Mouse (Mus musculus) macrophage (primary cell): Measurements from ENCODE around the gene Grik1. TPM values are rescaled to one million over a fixed set of nuclear protein-coding genes. Genes with fewer than 3 reads are reported as not detected.

Source experiments
- H3K27ac ChIP-seq: fragments of 350-480 bp; formaldehyde crosslinking; 2 replicates; pipeline ENCODE4 v1.9.0; 2021
- H3K36me3 ChIP-seq: fragments of 350-480 bp; formaldehyde crosslinking; 2 replicates; pipeline ENCODE4 v1.9.0; 2021; ENCODE audit errors: inconsistent target
- H3K4me3 ChIP-seq: fragments of 350-480 bp; formaldehyde crosslinking; 2 replicates; pipeline ENCODE4 v1.9.0; 2021; ENCODE audit errors: inconsistent target
- H3K79me2 ChIP-seq: fragments of 350-480 bp; formaldehyde crosslinking; 2 replicates; pipeline ENCODE4 v1.9.0; 2021; ENCODE audit errors: inconsistent target
- WGBS: methylation state at CpG from one replicate; pipeline ENCODE4 v1.1.7; 2026; ENCODE audit warnings: inconsistent platforms; ENCODE audit not compliant: missing documents; 5-methylcytosine and 5-hydroxymethylcytosine counted together
- polyA plus RNA-seq: library from polyadenylated mRNA; stranded (reverse); fragments of 250-400 nt; gene quantifications from 3 replicates; pipeline ENCODE4 v1.2.4, GENCODE M21; 2018; ENCODE audit warnings: inconsistent platforms

Gene Grik1
- polyA plus RNA-seq, 1 experiment from 2014 or later: not detected

- H3K79me2 ChIP-seq: no peaks in the 10 kb centered on the region
- H3K36me3 ChIP-seq: no peaks in the 10 kb centered on the region
- 3% methylated on average over 5 of the region's 5 CpGs for WGBS
- no peak overlapping the region for H3K4me3 ChIP-seq
- no peak overlapping the region for H3K27ac ChIP-seq
These were observed 85.7 kb downstream of the Grik1 start for GRCm38 (mm10) chr16:88204400-88204799.

- H3K36me3 ChIP-seq: no peaks in the 10 kb centered on the region
- H3K27ac ChIP-seq: no peak overlapping the region
- no peaks in the 10 kb centered on the region for H3K79me2 ChIP-seq
- no peak overlapping the region for H3K4me3 ChIP-seq
- WGBS: 90% methylated on average over 6 of the region's 6 CpGs
These were observed 86.1 kb downstream of the Grik1 start for GRCm38 (mm10) chr16:88203985-88204384.

- Histone ChIP-seq H3K79me2 (no peaks in the 10 kb centered on the region), H3K27ac (no peak overlapping the region), H3K36me3 (no peaks in the 10 kb centered on the region), H3K4me3 (no peak overlapping the region)
- 85% methylated on average over 6 of the region's 6 CpGs for WGBS
These were observed 102.5 kb downstream of the Grik1 start for GRCm38 (mm10) chr16:88187433-88188037.

GRCm38 (mm10) chr16:88178813-88179212, 111.3 kb downstream of the Grik1 start:
- Histone ChIP-seq H3K79me2 (no peaks in the 10 kb centered on the region), H3K27ac (no peak overlapping the region), H3K4me3 (no peak overlapping the region), H3K36me3 (no peaks in the 10 kb centered on the region)
- WGBS: 81% methylated on average over 6 of the region's 6 CpGs

- no peaks in the 10 kb centered on the region for H3K79me2 ChIP-seq
- no peak overlapping the region for H3K4me3 ChIP-seq
- 88% methylated on average over 3 of the region's 3 CpGs for WGBS
- H3K27ac ChIP-seq: no peak overlapping the region
- H3K36me3 ChIP-seq: no peaks in the 10 kb centered on the region
These were observed 112.7 kb downstream of the Grik1 start for GRCm38 (mm10) chr16:88177364-88177763.

- Histone ChIP-seq H3K36me3 (no peaks in the 10 kb centered on the region), H3K4me3 (no peak overlapping the region), H3K79me2 (no peaks in the 10 kb centered on the region), H3K27ac (no peak overlapping the region)
- WGBS: 92% methylated on average over 9 of the region's 9 CpGs
These were observed 115.9 kb downstream of the Grik1 start for GRCm38 (mm10) chr16:88174083-88174721.

GRCm38 (mm10) chr16:88166547-88166946, 123.5 kb downstream of the Grik1 start:
- Histone ChIP-seq H3K4me3 (no peak overlapping the region), H3K36me3 (no peaks in the 10 kb centered on the region), H3K27ac (no peak overlapping the region), H3K79me2 (no peaks in the 10 kb centered on the region)

- Histone ChIP-seq H3K4me3 (no peak overlapping the region), H3K79me2 (no peaks in the 10 kb centered on the region), H3K36me3 (no peaks in the 10 kb centered on the region), H3K27ac (no peak overlapping the region)
- 82% methylated on average over 2 of the region's 2 CpGs for WGBS
These were observed 147.5 kb downstream of the Grik1 start for GRCm38 (mm10) chr16:88142574-88142973.

- 69% methylated on average over 2 of the region's 2 CpGs for WGBS
- Histone ChIP-seq H3K79me2 (no peaks in the 10 kb centered on the region), H3K27ac (no peak overlapping the region), H3K36me3 (no peaks in the 10 kb centered on the region), H3K4me3 (no peak overlapping the region)
These were observed 147.9 kb downstream of the Grik1 start for GRCm38 (mm10) chr16:88142136-88142535.

GRCm38 (mm10) chr16:88141594-88141993, 148.5 kb downstream of the Grik1 start:
- 97% methylated on average over 2 of the region's 2 CpGs for WGBS
- H3K36me3 ChIP-seq: no peaks in the 10 kb centered on the region
- no peak overlapping the region for H3K27ac ChIP-seq
- no peaks in the 10 kb centered on the region for H3K79me2 ChIP-seq
- no peak overlapping the region for H3K4me3 ChIP-seq

GRCm38 (mm10) chr16:88138913-88139312, 151.2 kb downstream of the Grik1 start:
- H3K36me3 ChIP-seq: no peaks in the 10 kb centered on the region
- no peaks in the 10 kb centered on the region for H3K79me2 ChIP-seq

GRCm38 (mm10) chr16:88132919-88133318, 157.1 kb downstream of the Grik1 start:
- WGBS: 71% methylated on average over 2 of the region's 2 CpGs
- Histone ChIP-seq H3K4me3 (no peak overlapping the region), H3K36me3 (no peaks in the 10 kb centered on the region), H3K27ac (no peak overlapping the region), H3K79me2 (no peaks in the 10 kb centered on the region)

More at GRCm38 (mm10) chr16:88138913-88139312, 151.2 kb downstream of the Grik1 start:
- WGBS: 38% methylated on average over 1 of the region's 1 CpGs
- Histone ChIP-seq H3K4me3 (no peak overlapping the region), H3K27ac (no peak overlapping the region)

GRCm38 (mm10) chr16:88131103-88131502, 159.0 kb downstream of the Grik1 start:
- 65% methylated on average over 3 of the region's 3 CpGs for WGBS
- Histone ChIP-seq H3K27ac (no peak overlapping the region), H3K36me3 (no peaks in the 10 kb centered on the region), H3K79me2 (no peaks in the 10 kb centered on the region), H3K4me3 (no peak overlapping the region)

GRCm38 (mm10) chr16:88125098-88125497, 165.0 kb downstream of the Grik1 start:
- no peaks in the 10 kb centered on the region for H3K79me2 ChIP-seq
- H3K36me3 ChIP-seq: no peaks in the 10 kb centered on the region
- 60% methylated on average over 4 of the region's 4 CpGs for WGBS
- H3K27ac ChIP-seq: no peak overlapping the region
- H3K4me3 ChIP-seq: no peak overlapping the region

- no peaks in the 10 kb centered on the region for H3K79me2 ChIP-seq
- WGBS: 88% methylated on average over 8 of the region's 8 CpGs
- H3K27ac ChIP-seq: no peak overlapping the region
- no peaks in the 10 kb centered on the region for H3K36me3 ChIP-seq
- H3K4me3 ChIP-seq: no peak overlapping the region
These were observed 177.4 kb downstream of the Grik1 start for GRCm38 (mm10) chr16:88112551-88113138.
